Mouse (Mus musculus): ENCODE results near the gene Zfp408.

DNA sequence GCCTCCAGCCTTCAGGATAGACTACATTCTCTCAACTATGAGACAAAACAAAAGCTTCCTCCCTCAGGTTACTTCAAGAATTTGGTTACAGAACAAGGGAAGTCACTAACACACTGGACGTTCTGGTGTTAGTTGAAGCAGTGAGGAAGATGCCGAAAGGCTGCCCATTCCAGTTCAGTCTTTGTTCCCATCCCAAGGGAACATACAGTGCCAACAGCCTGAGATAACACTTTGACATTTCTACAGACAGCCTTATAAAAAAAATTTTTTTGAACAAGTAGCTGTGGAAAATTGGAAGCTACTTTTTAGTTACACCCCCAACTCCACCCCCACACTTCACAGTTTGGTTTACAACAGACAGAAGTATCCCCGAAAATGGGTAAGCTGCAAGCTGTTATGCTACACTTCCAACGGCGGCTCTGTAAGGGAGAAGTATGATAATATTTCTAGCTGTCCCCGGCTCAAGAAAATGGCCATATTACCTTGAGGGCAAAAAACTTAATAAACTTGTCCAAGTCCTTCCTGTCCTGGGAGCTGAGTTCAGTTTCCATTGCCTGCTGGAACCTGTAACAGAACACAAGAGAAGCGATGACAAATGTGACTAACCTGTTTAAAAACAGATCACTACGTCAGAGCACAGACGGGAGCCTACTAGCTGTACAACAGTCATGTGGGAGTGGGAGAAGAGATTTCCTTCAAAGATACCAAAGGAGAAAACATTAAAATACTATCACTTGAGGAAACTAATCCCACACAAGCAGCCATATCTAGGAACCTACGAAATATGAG, 46.0 kb upstream of the Zfp408 start:
- TF ChIP-seq POLR2A (IDR thresholded peaks at IDR 0.05; ENCODE audit: control insufficient read depth, extremely low read depth, insufficient read depth, low read length, poor library complexity), result no peak
- no peak for TF ChIP-seq CTCF (IDR thresholded peaks at IDR 0.05; ENCODE audit: borderline replicate concordance, control insufficient read depth, extremely low read depth, insufficient read depth, low read length, poor library complexity)

Data from thymus, adult 2 months (tissue).